Mouse (Mus musculus) CH12.LX (cell line): Measurements from ENCODE around the gene Nfe2l2. TPM values are rescaled to one million over a fixed set of nuclear protein-coding genes. Genes with fewer than 3 reads are reported as not detected.

Experiments used
- DNase-seq: peaks from one replicate; pipeline ENCODE4 v3.0.0-alpha.2; 2013; ENCODE audit errors: extremely low read depth
- H3K27ac ChIP-seq: 2 replicates; pipeline ENCODE4 v1.5.1; 2012; ENCODE audit warnings: low read depth, mild to moderate bottlenecking, control low read depth, moderate library complexity; ENCODE audit not compliant: insufficient read depth
- H3K27me3 ChIP-seq: replicated peaks from 2 replicates; pipeline ENCODE3; 2012; ENCODE audit warnings: inconsistent platforms
- H3K36me3 ChIP-seq, 2 experiments: replicated peaks in 1 of 2; 2 replicates each; pipeline versions ENCODE3 to v1.6.1; 2012; ENCODE audit warnings: inconsistent platforms in 1 of 2, low read length in 1 of 2, mild to moderate bottlenecking in 1 of 2, mixed read lengths in 1 of 2, moderate library complexity in 1 of 2; ENCODE audit not compliant: control insufficient read depth in 1 of 2, insufficient read depth in 1 of 2
- H3K4me1 ChIP-seq, 2 experiments: 2 replicates each; pipeline ENCODE4 v1.6.1; 2012; ENCODE audit warnings: inconsistent platforms in 1 of 2, moderate library complexity in 1 of 2; ENCODE audit not compliant: insufficient read depth in 2 of 2, control insufficient read depth in 1 of 2
- H3K4me2 ChIP-seq: 2 replicates; pipeline ENCODE4 v1.6.1; 2012; ENCODE audit warnings: low read depth, mild to moderate bottlenecking, control low read depth; ENCODE audit not compliant: poor library complexity, insufficient read depth, severe bottlenecking
- H3K4me3 ChIP-seq, 3 experiments: fragments of 150-350 bp in 1 of 3; sonication (generic) in 1 of 3; replicated peaks in 1 of 3; 2 replicates each; pipeline versions ENCODE3 to v1.5.1; 2011 to 2012; ENCODE audit warnings: low read depth in 2 of 3, low read length in 2 of 3, mild to moderate bottlenecking in 2 of 3, moderate library complexity in 2 of 3, control low read depth in 1 of 3, improper control_type of control experiment in 1 of 3, inconsistent platforms in 1 of 3, mixed read lengths in 1 of 3; ENCODE audit not compliant: poor library complexity in 1 of 3
- H3K79me2 ChIP-seq: replicated peaks from 2 replicates; pipeline ENCODE4 v1.6.1; 2012; ENCODE audit warnings: mild to moderate bottlenecking, moderate library complexity; ENCODE audit not compliant: control insufficient read depth, poor library complexity, insufficient read depth, severe bottlenecking; ENCODE audit errors: extremely low read depth
- H3K9ac ChIP-seq: 2 replicates; pipeline ENCODE4 v1.6.1; 2012; ENCODE audit warnings: low read depth, mild to moderate bottlenecking, control low read depth, moderate library complexity; ENCODE audit not compliant: insufficient read depth
- H3K9me3 ChIP-seq: replicated peaks from 2 replicates; pipeline ENCODE3; 2012; ENCODE audit warnings: low read length, inconsistent platforms, mixed read lengths
- CHD1 ChIP-seq: IDR thresholded peaks from 2 replicates; pipeline ENCODE4 v1.6.1; 2012; ENCODE audit warnings: low read depth, low read length, improper control_type of control experiment, inconsistent platforms
- CHD2 ChIP-seq: IDR thresholded peaks from 2 replicates; pipeline ENCODE4 v1.6.1; 2011; ENCODE audit warnings: low read length, improper control_type of control experiment
- CTCF ChIP-seq, 2 experiments: IDR thresholded peaks in 1 of 2; conservative IDR thresholded peaks in 1 of 2; 2 replicates each; pipeline ENCODE4 v1.5.1; 2011 to 2012; ENCODE audit warnings: low read depth in 2 of 2, low read length in 2 of 2, improper control_type of control experiment in 1 of 2, inconsistent platforms in 1 of 2, mild to moderate bottlenecking in 1 of 2, moderate library complexity in 1 of 2
- E2F4 ChIP-seq: IDR thresholded peaks from 2 replicates; pipeline ENCODE4 v1.6.1; 2011; ENCODE audit warnings: low read depth, low read length, improper control_type of control experiment; ENCODE audit not compliant: insufficient replicate concordance
- ELF1 ChIP-seq: IDR thresholded peaks from 2 replicates; pipeline ENCODE4 v1.6.1; 2014; ENCODE audit warnings: low read depth, mild to moderate bottlenecking, inconsistent platforms, low read length, improper control_type of control experiment
- EP300 ChIP-seq: IDR thresholded peaks from 2 replicates; pipeline ENCODE4 v1.6.1; 2011; ENCODE audit warnings: low read length, improper control_type of control experiment
- HCFC1 ChIP-seq: IDR thresholded peaks from 2 replicates; pipeline ENCODE4 v1.6.1; 2012; ENCODE audit warnings: low read depth, mild to moderate bottlenecking, inconsistent platforms, low read length, improper control_type of control experiment
- IRF4 ChIP-seq: IDR thresholded peaks from 2 replicates; pipeline ENCODE4 v1.6.1; 2014; ENCODE audit warnings: low read depth, mild to moderate bottlenecking, inconsistent platforms, low read length, improper control_type of control experiment
- JUN ChIP-seq: IDR thresholded peaks from 2 replicates; pipeline ENCODE4 v1.6.1; 2011; ENCODE audit warnings: low read depth, mild to moderate bottlenecking, low read length, improper control_type of control experiment, moderate library complexity; ENCODE audit not compliant: insufficient read depth
- JUND ChIP-seq: conservative IDR thresholded peaks from 2 replicates; pipeline ENCODE4 v1.6.1; 2011; ENCODE audit warnings: low read depth, low read length, improper control_type of control experiment
- KAT2A ChIP-seq: IDR thresholded peaks from 2 replicates; pipeline ENCODE4 v1.6.1; 2012; ENCODE audit warnings: low read length, improper control_type of control experiment, inconsistent platforms; ENCODE audit not compliant: insufficient replicate concordance
- MAFK ChIP-seq: IDR thresholded peaks from 2 replicates; pipeline ENCODE4 v1.6.1; 2011; ENCODE audit warnings: low read length, improper control_type of control experiment; ENCODE audit not compliant: insufficient replicate concordance
- MAX ChIP-seq: IDR thresholded peaks from 2 replicates; pipeline ENCODE4 v1.6.1; 2011; ENCODE audit warnings: low read length, improper control_type of control experiment
- MAZ ChIP-seq: IDR thresholded peaks from 2 replicates; pipeline ENCODE4 v1.6.1; 2012; ENCODE audit warnings: low read depth, mild to moderate bottlenecking, inconsistent platforms, low read length, improper control_type of control experiment, moderate library complexity
- MXI1 ChIP-seq: IDR thresholded peaks from 2 replicates; pipeline ENCODE4 v1.6.1; 2011; ENCODE audit warnings: mild to moderate bottlenecking, low read depth, low read length, improper control_type of control experiment
- NELFE ChIP-seq: IDR thresholded peaks from 2 replicates; pipeline ENCODE4 v1.6.1; 2011; ENCODE audit warnings: low read depth, low read length, improper control_type of control experiment
- NRF1 ChIP-seq: IDR thresholded peaks from 2 replicates; pipeline ENCODE4 v1.6.1; 2014; ENCODE audit warnings: low read depth, mild to moderate bottlenecking, inconsistent platforms, low read length, improper control_type of control experiment, moderate library complexity
- PAX5 ChIP-seq: IDR thresholded peaks from 2 replicates; pipeline ENCODE4 v1.6.1; 2012; ENCODE audit warnings: low read length, inconsistent platforms, mixed read lengths
- POLR2AphosphoS2 ChIP-seq: IDR thresholded peaks from 2 replicates; pipeline ENCODE4 v1.6.1; 2011; ENCODE audit warnings: low read depth, low read length, improper control_type of control experiment
- RAD21 ChIP-seq: IDR thresholded peaks from 2 replicates; pipeline ENCODE4 v1.6.1; 2011; ENCODE audit warnings: low read depth, mild to moderate bottlenecking, low read length, improper control_type of control experiment, moderate library complexity
- SIN3A ChIP-seq: IDR thresholded peaks from 2 replicates; pipeline ENCODE4 v1.6.1; 2012; ENCODE audit warnings: low read length, improper control_type of control experiment, inconsistent platforms
- SMC3 ChIP-seq: IDR thresholded peaks from 2 replicates; pipeline ENCODE4 v1.6.1; 2011; ENCODE audit warnings: low read depth, low read length, improper control_type of control experiment
- TBP ChIP-seq: conservative IDR thresholded peaks from 2 replicates; pipeline ENCODE4 v1.6.1; 2011; ENCODE audit warnings: low read depth, low read length, improper control_type of control experiment
- TCF12 ChIP-seq: IDR thresholded peaks from 2 replicates; pipeline ENCODE4 v1.6.1; 2014; ENCODE audit warnings: low read depth, mild to moderate bottlenecking, inconsistent platforms, low read length, improper control_type of control experiment
- UBTF ChIP-seq: IDR thresholded peaks from 2 replicates; pipeline ENCODE4 v1.6.1; 2012; ENCODE audit warnings: low read depth, mild to moderate bottlenecking, inconsistent platforms, low read length, improper control_type of control experiment, moderate library complexity
- USF2 ChIP-seq: conservative IDR thresholded peaks from 2 replicates; pipeline ENCODE4 v1.6.1; 2011; ENCODE audit warnings: low read depth, low read length, improper control_type of control experiment
- ZKSCAN1 ChIP-seq: IDR thresholded peaks from 2 replicates; pipeline ENCODE4 v1.6.1; 2012; ENCODE audit warnings: low read depth, inconsistent platforms, low read length, improper control_type of control experiment, borderline replicate concordance
- dilution Hi-C: fragments of 300-500 bp; cut with MboI; formaldehyde crosslinking; loops from 2 replicates; pipeline ENCODE4 v1.14.3; 2020; ENCODE audit warnings: low sequenced_read_pairs; ENCODE audit not compliant: extremely low pct_unique_long_range_greater_than_20kb, extremely low pct_ligation_motif_present
- in situ Hi-C: fragments of 300-500 bp; cut with MboI; formaldehyde crosslinking; loops from 3 replicates; pipeline ENCODE4 v1.14.3; 2019; ENCODE audit warnings: low sequenced_read_pairs, low pct_ligation_motif_present, low pct_unique_long_range_greater_than_20kb, mixed read lengths
- polyA plus RNA-seq: library from polyadenylated mRNA; unstranded; fragments of >175 nt; gene quantifications from 2 replicates; pipeline ENCODE4 v1.2.1, GENCODE M21; 2012; ENCODE audit warnings: low read depth; ENCODE audit not compliant: insufficient read length
- total RNA-seq, 2 experiments: library from RNA; depleted of rRNA; stranded (reverse); fragments of 300-350 nt in 1 of 2; fragments of >200 nt in 1 of 2; gene quantifications; 2 replicates each; pipeline ENCODE4 v1.2.3; 2012 to 2014

Nfe2l2 gene
- total and polyA plus RNA-seq, 3 experiments = 11.6 to 32.6 (median 21.7) TPM

- TF ChIP-seq E2F4 (peak; percentile 60; the same call in 1 of the 2 replicates), CHD2 (peak; percentile 91), TCF12 (peak; percentile 82), USF2 (peak; percentile 53; the same call in 1 of the 2 replicates), RAD21 (no peak), IRF4 (peak; percentile 28), PAX5 (no peak), MAFK (no peak), HCFC1 (peak; percentile 58), TBP (0 out of 2 replicates have a peak, but pooled peaks have one; percentile 28)
Observed at GRCm38 (mm10) chr2:75658727-75659628, 45.5 kb downstream of the Nfe2l2 start, which contains the start of gene Hnrnpa3 (continued).

GRCm38 (mm10) chr2:75657907-75658691, 46.3 kb downstream of the Nfe2l2 start:
- in situ Hi-C loops = no loop called here
- peaks cover 38% of the 10 kb centered on the region for H3K79me2 ChIP-seq
- TF ChIP-seq CHD2 (no peak), NELFE (no peak), E2F4 (no peak), MAFK (no peak), JUND (no peak), ELF1 (no peak), MAX (no peak), UBTF (no peak), MAZ (no peak), CTCF (conservative IDR thresholded peaks at IDR 0.05 in 1 of 2, IDR thresholded peaks at IDR 0.05 in 1 of 2; ENCODE audit: low read depth in 2 of 2, low read length in 2 of 2) (no peak), SMC3 (no peak), HCFC1 (no peak), SIN3A (no peak; the same call in 1 of the 2 replicates), EP300 (no peak), PAX5 (no peak), POLR2AphosphoS2 (no peak; the same call in 1 of the 2 replicates), TBP (0 out of 2 replicates have a peak, but pooled peaks have one; percentile 37), JUN (no peak), MXI1 (peak; percentile 23; the same call in 1 of the 2 replicates), ZKSCAN1 (no peak), KAT2A (no peak), NRF1 (no peak), USF2 (no peak), CHD1 (peak; percentile 35; the same call in 1 of the 2 replicates), IRF4 (no peak)
- peak overlapping the region; percentile 73 to 87 (median 84) for H3K4me3 ChIP-seq
- H3K36me3 ChIP-seq = peaks cover 7 to 21% of the 10 kb centered on the region in 2 experiments
- peak overlapping the region; percentile 60 for H3K4me2 ChIP-seq
- H3K9me3 ChIP-seq = no peaks in the 10 kb centered on the region
- peak overlapping the region; percentile 98 for H3K9ac ChIP-seq
- H3K4me1 ChIP-seq = peaks cover 5 to 37% of the 10 kb centered on the region in 2 experiments; a peak in 3 of 4 replicates
- dilution Hi-C loops = no loop called here
- no peaks in the 10 kb centered on the region for H3K27me3 ChIP-seq
- peak overlapping the region; percentile 78 for H3K27ac ChIP-seq
- peak; percentile 24 for DNase-seq
